Mouse (Mus musculus) liver, embryonic 11.5 days (tissue): Measurements from ENCODE around the gene AI481877. TPM values are rescaled to one million over a fixed set of nuclear protein-coding genes. Genes with fewer than 3 reads are reported as not detected.

Experiments
- ATAC-seq: fragments of 200-750 bp; cut with Nextera tagmentation; replicated peaks from 2 replicates; pipeline ENCODE4 v1.8.0; 2017; ENCODE audit warnings: moderate number of reproducible peaks, mild to moderate bottlenecking, moderate TSS enrichment, moderate library complexity; ENCODE audit not compliant: low FRiP score
- DNase-seq: peaks from one replicate; pipeline ENCODE4 v3.0.0-alpha.2; 2017; ENCODE audit warnings: low spot score
- H3K27ac ChIP-seq: fragments of 300-500 bp; sonication (generic); 2 replicates; pipeline ENCODE4 v1.5.1; 2014; ENCODE audit warnings: mild to moderate bottlenecking, low read depth, low read length, control low read depth
- H3K27me3 ChIP-seq: fragments of 300-500 bp; sonication (generic); replicated peaks from 2 replicates; pipeline ENCODE4 v1.6.1; 2014; ENCODE audit warnings: low read length, mixed read lengths; ENCODE audit not compliant: control insufficient read depth, insufficient read depth
- H3K36me3 ChIP-seq: fragments of 300-500 bp; sonication (generic); 2 replicates; pipeline ENCODE4 v1.6.1; 2014; ENCODE audit warnings: mild to moderate bottlenecking, low read length, moderate library complexity, mixed read lengths; ENCODE audit not compliant: control insufficient read depth, insufficient read depth
- H3K4me1 ChIP-seq: fragments of 300-500 bp; sonication (generic); replicated peaks from 2 replicates; pipeline ENCODE4 v1.6.1; 2014; ENCODE audit warnings: low read length, mixed read lengths; ENCODE audit not compliant: control insufficient read depth, insufficient read depth
- H3K4me2 ChIP-seq: fragments of 300-500 bp; sonication (generic); 2 replicates; pipeline ENCODE4 v1.6.1; 2014; ENCODE audit warnings: mild to moderate bottlenecking, control low read depth, moderate library complexity
- H3K4me3 ChIP-seq: fragments of 300-500 bp; sonication (generic); 2 replicates; pipeline ENCODE4 v1.5.1; 2014; ENCODE audit warnings: low read depth, low read length, control low read depth
- H3K9ac ChIP-seq: fragments of 300-500 bp; sonication (generic); 2 replicates; pipeline ENCODE4 v1.6.1; 2014; ENCODE audit warnings: low read depth, low read length, control low read depth
- H3K9me3 ChIP-seq: fragments of 300-500 bp; sonication (generic); 2 replicates; pipeline ENCODE4 v1.6.1; 2016; ENCODE audit warnings: low read length, inconsistent platforms, mixed read lengths; ENCODE audit not compliant: control insufficient read depth
- WGBS: fragments of 180-500 bp; shearing (Covaris S2); extraction: QIAGEN DNeasy Blood & Tissue Kit; methylation state at CpG from one replicate; pipeline ENCODE4 v1.1.7; 2014; 5-methylcytosine and 5-hydroxymethylcytosine counted together
- polyA plus RNA-seq: library from polyadenylated mRNA; unstranded; fragments of >200 nt; fragmentation: Nextera tagmentation; extraction: Ambion mirVana; gene quantifications from 2 replicates; pipeline ENCODE4 v1.2.1, GENCODE M21; 2014

The AI481877 gene
- polyA plus RNA-seq, 1 experiment from 2014 or later = not detected

- no peaks in the 10 kb centered on the region for H3K27me3 ChIP-seq
- H3K4me1 ChIP-seq = peaks cover 8% of the 10 kb centered on the region; the same call in 1 of the 2 replicates
- 62% methylated on average over 18 of the region's 18 CpGs for WGBS
- no peak overlapping the region for H3K27ac ChIP-seq
- H3K4me2 ChIP-seq = peak overlapping the region; percentile 80
- peak overlapping the region; percentile 77; the same call in 1 of the 2 replicates for H3K9ac ChIP-seq
- DNase-seq = peak; percentile 36
- no peak for ATAC-seq
- H3K9me3 ChIP-seq = 0 out of 2 replicates have a peak, but pooled peaks cover 2% of the 10 kb centered on the region
- peak overlapping the region; percentile 73 for H3K4me3 ChIP-seq
- H3K36me3 ChIP-seq = no peaks in the 10 kb centered on the region
These were observed 102.9 kb downstream of the AI481877 start for GRCm38 (mm10) chr4:59035786-59036350.

- peak; percentile 90 for ATAC-seq
These were observed 103.6 kb downstream of the AI481877 start, which contains the start of gene Gng10 for GRCm38 (mm10) chr4:59034918-59035785. Gene Gng10 (plus strand): TSS chr4:59035088.

DNA sequence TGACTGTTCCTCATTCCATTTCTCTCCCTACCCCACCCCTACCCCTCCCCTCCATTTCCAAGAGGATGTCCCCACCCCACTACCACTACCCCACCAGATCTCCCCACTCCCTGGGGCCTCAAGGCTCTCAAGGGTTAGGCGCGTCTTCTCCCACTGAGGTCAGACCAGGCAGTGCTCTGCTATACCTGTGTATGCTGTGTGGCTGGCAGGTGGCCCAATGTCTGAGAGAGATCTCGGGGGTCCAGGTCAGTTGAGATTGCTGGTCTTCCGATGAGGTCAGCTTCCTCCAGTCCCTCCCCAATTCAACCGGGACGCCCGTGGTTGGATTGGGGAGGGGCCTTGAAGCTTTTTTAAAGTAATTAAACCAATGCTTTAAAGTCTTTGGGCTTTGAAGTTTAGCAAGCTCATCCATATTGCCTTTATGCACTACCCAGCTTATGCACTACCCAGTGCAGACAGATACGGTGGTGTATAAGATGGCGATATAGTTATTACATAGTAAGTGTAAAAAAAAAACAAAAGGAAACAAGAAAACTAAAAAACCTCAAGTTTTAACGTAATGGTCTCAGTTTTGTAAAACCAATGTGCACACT is 104.4 kb downstream of the AI481877 start:
- H3K9me3 ChIP-seq = 0 out of 2 replicates have a peak, but pooled peaks cover 2% of the 10 kb centered on the region
- DNase-seq = no peak
- WGBS = 79% methylated on average over 10 of the region's 10 CpGs
- H3K36me3 ChIP-seq = no peaks in the 10 kb centered on the region
- ATAC-seq = no peak
- no peak overlapping the region for H3K9ac ChIP-seq
- peaks cover 8% of the 10 kb centered on the region; the same call in 1 of the 2 replicates for H3K4me1 ChIP-seq
- no peak overlapping the region for H3K27ac ChIP-seq
- H3K27me3 ChIP-seq = no peaks in the 10 kb centered on the region
- H3K4me3 ChIP-seq = peak overlapping the region; percentile 73
- peak overlapping the region; percentile 80 for H3K4me2 ChIP-seq

More at GRCm38 (mm10) chr4:59034918-59035785, 103.6 kb downstream of the AI481877 start, which contains the start of gene Gng10:
- Histone ChIP-seq H3K9ac (peak within 1 kb of the TSS; percentile 77), H3K4me2 (peak within 1 kb of the TSS; percentile 80), H3K27me3 (no peaks in the 10 kb centered on the region), H3K9me3 (0 out of 2 replicates have a peak, but pooled peaks cover 2% of the 10 kb centered on the region), H3K4me1 (peaks cover 8% of the 10 kb centered on the region; the same call in 1 of the 2 replicates), H3K4me3 (peak within 1 kb of the TSS; percentile 73), H3K27ac (peak within 1 kb of the TSS; percentile 34; the same call in 1 of the 2 replicates), H3K36me3 (no peaks in the 10 kb centered on the region)
- DNase-seq = peak; percentile 78
- 10% methylated on average over 76 of the region's 76 CpGs for WGBS

DNA sequence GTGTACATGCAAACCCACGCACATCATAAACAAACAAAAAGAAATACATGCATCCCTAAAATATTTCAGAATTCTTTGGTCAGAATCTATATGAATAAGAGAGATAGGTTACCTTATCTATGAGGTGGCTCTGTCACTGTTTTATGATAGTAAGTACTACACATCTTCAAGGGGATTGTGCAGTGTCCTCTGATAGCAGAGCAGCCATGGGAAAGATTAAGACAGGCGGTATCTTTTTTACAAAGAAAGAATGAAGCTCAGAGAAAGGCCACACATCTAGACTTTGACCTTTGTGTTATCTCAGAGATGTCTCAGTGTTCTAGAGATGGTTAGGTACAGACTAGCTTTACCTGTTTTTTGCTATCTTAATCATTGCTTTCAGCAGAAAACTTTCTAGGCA is 121.9 kb downstream of the AI481877 start:
- Histone ChIP-seq H3K4me2 (no peak overlapping the region), H3K4me1 (0 out of 2 replicates have a peak, but pooled peaks cover 4% of the 10 kb centered on the region), H3K36me3 (peaks cover 4% of the 10 kb centered on the region; the same call in 1 of the 2 replicates), H3K9ac (no peak overlapping the region), H3K27ac (no peak overlapping the region), H3K27me3 (no peaks in the 10 kb centered on the region), H3K9me3 (no peaks in the 10 kb centered on the region), H3K4me3 (no peak overlapping the region)
- ATAC-seq = no peak
- WGBS = 76% methylated on average over 2 of the region's 2 CpGs
- no peak for DNase-seq

- H3K27me3 ChIP-seq = no peaks in the 10 kb centered on the region
- peaks cover 2% of the 10 kb centered on the region; the same call in 1 of the 2 replicates for H3K36me3 ChIP-seq
- no peak overlapping the region for H3K9ac ChIP-seq
- 90% methylated on average over 3 of the region's 3 CpGs for WGBS
- H3K4me2 ChIP-seq = no peak overlapping the region
- H3K4me3 ChIP-seq = no peak overlapping the region
- DNase-seq (no peak), ATAC-seq (no peak)
- H3K4me1 ChIP-seq = peaks cover 11% of the 10 kb centered on the region
- H3K9me3 ChIP-seq = no peaks in the 10 kb centered on the region
- no peak overlapping the region for H3K27ac ChIP-seq
These were observed 123.6 kb downstream of the AI481877 start for GRCm38 (mm10) chr4:59015181-59015580.

- Histone ChIP-seq H3K9ac (no peak overlapping the region), H3K4me2 (no peak overlapping the region), H3K36me3 (no peaks in the 10 kb centered on the region), H3K4me3 (no peak overlapping the region), H3K27me3 (no peaks in the 10 kb centered on the region), H3K27ac (peak overlapping the region; percentile 49; the same call in 1 of the 2 replicates), H3K9me3 (no peaks in the 10 kb centered on the region), H3K4me1 (peaks cover 31% of the 10 kb centered on the region)
- no peak for DNase-seq
- WGBS = 60% methylated on average over 3 of the region's 3 CpGs
- 0 out of 2 replicates have a peak, but pooled peaks have one; percentile 41 for ATAC-seq
These were observed 127.3 kb downstream of the AI481877 start for GRCm38 (mm10) chr4:59011446-59011845.

DNA sequence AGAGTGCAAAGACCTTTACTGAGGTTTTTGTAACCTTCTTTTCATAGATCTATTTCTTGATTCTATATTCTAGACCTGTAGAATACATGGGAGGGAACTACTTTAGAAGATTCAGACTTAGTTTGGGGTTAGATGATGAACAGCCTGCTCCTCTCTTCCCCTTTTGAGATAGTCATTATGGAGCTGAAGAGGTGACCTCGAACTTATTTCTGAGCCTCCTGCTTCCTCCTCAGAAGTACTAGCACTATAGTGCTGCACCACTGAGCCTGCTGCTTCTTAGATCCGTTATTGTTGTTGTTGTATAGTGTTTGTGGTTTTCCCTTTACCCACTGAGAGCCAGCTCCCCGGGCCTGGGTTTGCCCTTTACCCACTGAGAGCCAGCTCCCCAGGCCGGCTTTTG is 129.1 kb downstream of the AI481877 start:
- H3K9ac ChIP-seq = no peak overlapping the region
- DNase-seq (no peak), ATAC-seq (no peak)
- 44% methylated on average over 4 of the region's 4 CpGs for WGBS
- H3K4me2 ChIP-seq = no peak overlapping the region
- H3K27me3 ChIP-seq = no peaks in the 10 kb centered on the region
- H3K4me1 ChIP-seq = peaks cover 45% of the 10 kb centered on the region
- H3K27ac ChIP-seq = no peak overlapping the region
- H3K4me3 ChIP-seq = no peak overlapping the region
- H3K36me3 ChIP-seq = no peaks in the 10 kb centered on the region
- H3K9me3 ChIP-seq = no peaks in the 10 kb centered on the region

DNA sequence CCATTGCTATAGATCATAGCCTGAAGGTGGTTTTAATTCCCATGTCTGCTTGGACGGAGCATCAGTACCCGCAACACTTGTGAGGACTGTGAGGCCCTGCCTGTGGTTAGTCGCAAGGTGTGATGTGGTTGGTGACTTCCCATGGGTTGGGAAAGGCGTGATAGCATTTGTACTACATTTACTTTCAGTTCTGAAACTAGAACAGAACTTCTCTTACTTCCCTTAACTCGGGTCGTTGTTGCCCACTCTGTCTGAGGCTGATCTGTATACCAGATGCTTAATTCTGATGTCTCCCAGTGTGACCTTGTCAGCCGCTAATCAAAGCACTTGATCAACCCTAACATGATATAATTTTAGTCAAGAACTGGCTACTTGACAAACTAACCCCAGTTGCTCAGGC is 129.6 kb downstream of the AI481877 start:
- no peak for DNase-seq
- Histone ChIP-seq H3K9me3 (no peaks in the 10 kb centered on the region), H3K4me3 (no peak overlapping the region), H3K4me2 (peak overlapping the region; percentile 5; the same call in 1 of the 2 replicates), H3K9ac (no peak overlapping the region), H3K27ac (no peak overlapping the region), H3K36me3 (no peaks in the 10 kb centered on the region), H3K27me3 (no peaks in the 10 kb centered on the region), H3K4me1 (peaks cover 49% of the 10 kb centered on the region)
- ATAC-seq = no peak
- 61% methylated on average over 7 of the region's 7 CpGs for WGBS
